Mouse (Mus musculus) effector memory CD4-positive, alpha-beta T cell, adult 5 months (primary cell): ENCODE data around the gene Fam186b. TPM values are rescaled to one million over a fixed set of nuclear protein-coding genes. Genes with fewer than 3 reads are reported as not detected.

Source experiments
- polyA plus RNA-seq: library from polyadenylated mRNA; unstranded; fragments of 100-300 nt; shearing (Covaris generic); gene quantifications from one replicate; pipeline ENCODE4 v1.2.1, GENCODE M21; 2017

Gene Fam186b
- polyA plus RNA-seq, result 0.15 TPM

DNA sequence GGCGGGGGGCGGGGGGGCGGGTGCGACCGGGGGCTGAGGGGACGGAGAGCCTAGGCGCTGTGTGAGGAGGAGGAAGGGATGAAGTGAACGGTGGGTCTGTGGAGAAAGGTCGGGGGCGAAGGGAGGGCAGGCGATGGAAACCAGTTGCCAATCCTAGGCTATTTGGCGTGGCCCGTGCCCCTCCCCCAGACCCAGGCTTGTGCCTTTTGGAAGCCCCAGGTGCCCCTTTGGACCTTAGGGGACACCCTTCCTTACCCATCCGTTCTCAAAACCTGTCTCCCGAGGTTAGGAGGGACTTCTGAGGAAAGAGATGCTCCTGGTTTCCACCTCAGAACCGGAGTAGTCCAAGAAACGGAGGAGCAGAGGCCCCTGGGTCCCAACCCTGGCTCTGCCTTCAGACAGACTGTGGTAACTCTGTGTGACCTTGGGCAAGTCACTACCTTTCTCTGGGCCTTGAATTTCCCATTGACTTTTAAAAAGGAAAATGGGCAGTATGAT is at the start of gene Fam186b:
TSS of gene Fam186b (minus strand) at position 405 of the 498 bp plus-strand sequence.

DNA sequence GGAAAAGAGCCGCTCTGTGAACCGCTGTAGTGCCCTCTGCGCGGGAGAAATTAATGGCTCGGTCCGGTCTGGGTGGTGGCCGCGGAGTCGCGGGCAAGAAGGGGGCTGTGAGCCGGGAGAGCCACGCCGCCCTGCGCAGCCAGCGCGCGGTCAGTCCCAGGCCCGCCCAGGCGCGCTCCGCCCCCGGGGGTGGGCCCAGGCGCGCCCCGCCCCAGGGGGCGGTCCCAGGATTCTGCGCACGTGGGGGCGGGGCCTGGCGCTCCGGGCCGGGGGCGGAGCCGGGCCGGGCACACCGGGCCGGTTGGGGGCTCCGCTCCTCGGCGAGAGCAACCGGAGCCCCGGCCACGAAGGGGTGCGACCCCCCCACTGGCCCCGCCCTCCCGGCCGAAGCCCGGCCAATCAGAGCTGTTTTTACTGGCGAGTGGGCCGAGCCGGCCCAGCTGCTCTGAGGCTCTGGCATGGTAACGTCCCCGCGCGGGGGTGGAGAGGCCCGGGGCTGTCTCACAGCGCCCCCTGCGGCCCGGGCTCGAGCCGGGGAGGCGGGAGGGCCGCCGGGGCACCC is 794 bp downstream of the Fam186b start, which contains the start of gene Prpf40b:
TSS of gene Prpf40b (plus strand) at position 275 of the 562 bp plus-strand sequence.

DNA sequence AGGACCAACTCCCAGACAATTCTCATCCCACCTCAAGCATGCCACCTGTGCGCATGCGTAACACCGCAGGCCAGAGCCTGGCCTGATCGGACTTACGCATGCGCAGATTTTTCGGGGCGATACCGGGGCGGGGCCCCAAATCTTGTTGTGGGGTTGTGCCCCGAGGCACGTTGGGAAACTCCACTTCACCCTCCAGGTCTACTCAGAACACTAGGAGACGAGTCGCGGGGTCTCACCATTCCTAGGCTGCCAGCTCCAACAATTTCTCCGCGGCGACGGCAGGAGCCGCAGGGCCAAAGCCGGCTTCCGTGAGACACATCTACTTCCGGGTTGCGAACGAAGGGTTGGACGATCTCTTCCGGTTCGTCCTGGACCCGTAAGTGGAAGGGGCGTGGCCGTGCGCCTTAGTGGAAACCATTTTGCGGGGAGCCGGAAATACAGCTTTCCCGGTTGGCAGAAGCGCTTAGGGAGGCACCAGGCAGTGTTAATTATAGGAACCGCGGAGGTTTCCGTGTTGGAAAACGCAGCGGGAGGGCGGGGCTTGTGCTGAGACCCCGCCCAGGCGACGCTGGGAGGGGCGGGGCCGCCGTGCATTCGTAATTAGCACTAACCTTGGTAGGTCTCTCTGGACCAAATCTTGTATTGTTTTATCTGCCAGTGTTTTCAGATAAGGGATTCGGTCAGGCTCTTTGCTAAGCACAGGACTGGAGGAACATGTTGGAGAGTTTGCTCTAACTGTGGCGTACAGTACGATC is 43.9 kb downstream of the Fam186b start, which contains the start of gene Mcrs1:
TSS of gene Mcrs1 (minus strand) at position 336 of the 755 bp plus-strand sequence.

DNA sequence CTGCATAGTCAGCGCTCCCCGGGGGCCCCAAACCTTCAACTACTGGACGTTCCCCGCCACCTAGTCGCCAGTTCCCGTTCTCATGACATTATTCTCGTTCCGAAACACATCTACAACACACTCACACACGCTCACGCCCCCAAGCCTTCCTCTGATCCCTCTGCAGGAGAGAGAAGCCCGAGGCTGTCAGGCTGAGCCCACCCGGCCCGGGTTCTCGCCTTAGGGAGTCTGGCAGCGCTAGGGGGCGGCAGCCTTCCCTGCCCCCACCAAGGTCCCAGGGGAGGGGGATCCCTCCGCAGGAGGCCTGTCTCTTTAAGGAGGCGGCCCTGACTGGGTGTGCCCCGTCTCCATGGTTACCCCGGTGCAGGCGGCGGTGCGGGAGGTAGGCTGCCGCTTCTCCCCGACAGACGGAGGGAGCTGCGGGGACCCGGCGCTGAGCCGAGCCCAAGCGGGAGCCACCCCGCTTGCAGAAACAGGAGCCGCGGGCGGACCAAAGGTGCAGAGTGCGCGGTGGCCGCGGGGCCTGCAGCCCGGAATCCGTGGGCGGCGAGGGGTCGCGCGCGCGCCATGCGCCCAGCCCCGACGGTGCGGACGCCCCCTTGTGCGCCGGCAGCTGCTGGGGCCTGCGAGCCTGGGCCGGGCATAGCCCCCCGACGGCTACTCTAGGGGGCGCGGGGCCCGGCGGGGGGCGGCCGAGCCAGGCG is 71.3 kb downstream of the Fam186b start, which contains the start of gene Kcnh3:
TSS of gene Kcnh3 (plus strand) at position 654 of the 704 bp plus-strand sequence.

Other genes with a start within 250 kb of the Fam186b start
- gene Prph, start 240.7 kb downstream of the Fam186b start, polyA plus RNA-seq, result not detected
- not detected for gene Troap, start 221.3 kb downstream of the Fam186b start, polyA plus RNA-seq
- gene C1ql4, start 208.1 kb downstream of the Fam186b start, polyA plus RNA-seq, result not detected
- gene Dnajc22, start 202.7 kb downstream of the Fam186b start, polyA plus RNA-seq, result not detected
- gene Spats2, start 170.0 kb downstream of the Fam186b start, polyA plus RNA-seq, result 0.20 TPM
- gene Kcnh3, start 71.0 kb downstream of the Fam186b start, polyA plus RNA-seq, result 0.29 TPM
- 71.7 TPM for gene Mcrs1, start 43.9 kb downstream of the Fam186b start, polyA plus RNA-seq
- gene Prpf40b, start 801 bp downstream of the Fam186b start, polyA plus RNA-seq, result 14.7 TPM
- gene Fmnl3, start 74.6 kb upstream of the Fam186b start, polyA plus RNA-seq, result 49.7 TPM
- gene Tmbim6, start 97.0 kb upstream of the Fam186b start, polyA plus RNA-seq, result 143 TPM
- gene Nckap5l, start 161.9 kb upstream of the Fam186b start, polyA plus RNA-seq, result 9.1 TPM
- gene Bcdin3d, start 178.8 kb upstream of the Fam186b start, polyA plus RNA-seq, result 8.4 TPM
- not detected for gene Faim2, start 232.3 kb upstream of the Fam186b start, polyA plus RNA-seq